Mouse (Mus musculus): ENCODE data around the gene Kat7. TPM values are rescaled to one million over a fixed set of nuclear protein-coding genes. Genes with fewer than 3 reads are reported as not detected.

Kat7 gene
- total RNA-seq, 2 experiments from 2014 or later: 70.2 to 72.0 TPM

GRCm38 (mm10) chr11:95293017-95293624, 16.9 kb downstream of the Kat7 start:
- intact Hi-C loops (cut with DNase I): no loop called here

DNA sequence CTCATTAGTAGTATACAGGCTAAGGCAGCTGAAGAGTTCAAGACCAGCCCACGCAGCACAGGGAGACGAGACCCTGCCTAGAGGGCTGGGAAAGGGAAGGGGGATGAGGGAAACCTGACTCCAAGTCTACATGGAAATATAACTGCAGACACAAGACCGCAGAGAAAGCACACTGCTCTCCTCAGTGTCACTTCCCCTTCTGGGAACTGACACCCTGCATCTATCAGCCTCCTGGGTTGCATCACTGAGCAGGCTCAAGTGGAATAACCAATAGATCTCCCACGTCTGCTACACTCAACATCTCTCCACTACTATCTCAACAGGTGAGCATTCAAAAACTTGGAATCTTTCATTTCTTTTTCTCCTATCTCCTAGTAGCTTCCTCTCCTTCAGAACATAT, 18.0 kb downstream of the Kat7 start:
- no peak for DNase-seq
- intact Hi-C loops (cut with DNase I): no loop called here

More at GRCm38 (mm10) chr11:95293017-95293624, 16.9 kb downstream of the Kat7 start:
- DNase-seq: no peak

DNA sequence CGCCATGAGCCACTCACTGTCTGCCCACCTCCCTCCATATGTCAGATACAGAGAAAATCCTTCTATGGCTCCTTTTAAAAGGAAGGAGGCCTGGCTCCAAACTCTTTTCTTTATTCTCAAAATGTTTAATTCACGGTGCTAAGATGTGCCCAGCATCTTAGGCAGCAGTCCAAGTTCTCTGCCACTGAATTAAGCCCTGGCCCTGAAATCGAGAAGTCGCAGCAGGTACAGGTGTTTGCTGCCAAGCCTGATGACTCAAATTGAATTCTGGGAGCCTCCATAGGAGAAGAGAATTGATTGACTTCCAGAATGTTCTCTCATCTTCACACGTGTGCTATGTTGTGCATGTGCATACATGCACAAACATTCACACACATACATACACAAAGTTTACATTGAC, 27.7 kb downstream of the Kat7 start:
- intact Hi-C loops (cut with DNase I): no loop called here

GRCm38 (mm10) chr11:95279061-95279659, 30.9 kb downstream of the Kat7 start:
- intact Hi-C loops (cut with DNase I): no loop called here
- no peak for DNase-seq

More for the DNA sequence above, 27.7 kb downstream of the Kat7 start:
- no peak for DNase-seq

DNA sequence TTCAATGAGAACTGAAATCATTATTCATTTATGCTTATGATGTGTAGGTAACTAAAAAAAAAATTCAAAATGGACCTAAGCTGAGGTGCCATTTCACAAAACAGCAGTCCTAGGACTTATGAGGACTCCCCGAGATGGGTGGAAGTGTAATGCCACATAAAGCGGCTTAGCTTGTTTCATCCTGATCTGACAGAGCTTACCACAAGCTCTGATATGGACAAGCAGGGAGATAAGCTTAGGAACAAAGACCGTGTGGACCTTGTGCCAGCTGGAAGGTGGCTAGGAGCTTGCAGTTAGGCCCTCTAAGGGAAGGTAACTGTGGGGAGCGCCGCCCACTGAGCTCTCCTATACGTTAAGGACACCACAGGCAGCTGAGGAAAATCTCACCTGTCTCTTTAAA, 34.0 kb downstream of the Kat7 start:
- no peak for DNase-seq
- intact Hi-C loops (cut with DNase I): no loop called here

DNA sequence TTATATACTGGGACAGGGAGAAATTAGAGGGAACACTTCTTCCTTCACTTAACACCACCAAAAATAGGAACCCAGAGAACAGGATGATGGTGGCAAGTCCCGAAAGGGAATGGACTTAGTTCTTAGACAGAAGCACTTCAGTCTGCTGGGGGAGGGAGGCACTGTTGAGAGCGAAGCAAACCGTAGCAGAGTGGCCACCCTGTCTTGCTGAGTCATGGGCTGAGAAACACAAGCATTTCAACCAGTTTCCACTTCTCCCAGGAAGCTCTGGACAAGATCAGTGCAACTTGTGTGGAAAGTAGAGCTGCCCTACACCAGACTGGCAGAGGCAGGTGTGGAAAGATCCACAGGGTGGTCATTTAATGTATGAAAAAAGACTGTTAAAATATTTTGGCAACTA, 35.4 kb downstream of the Kat7 start:
- DNase-seq: no peak
- intact Hi-C loops (cut with DNase I): no loop called here

- DNase-seq: no peak
- intact Hi-C loops (cut with DNase I): no loop called here
Observed at GRCm38 (mm10) chr11:95273661-95274060, 36.4 kb downstream of the Kat7 start.

DNA sequence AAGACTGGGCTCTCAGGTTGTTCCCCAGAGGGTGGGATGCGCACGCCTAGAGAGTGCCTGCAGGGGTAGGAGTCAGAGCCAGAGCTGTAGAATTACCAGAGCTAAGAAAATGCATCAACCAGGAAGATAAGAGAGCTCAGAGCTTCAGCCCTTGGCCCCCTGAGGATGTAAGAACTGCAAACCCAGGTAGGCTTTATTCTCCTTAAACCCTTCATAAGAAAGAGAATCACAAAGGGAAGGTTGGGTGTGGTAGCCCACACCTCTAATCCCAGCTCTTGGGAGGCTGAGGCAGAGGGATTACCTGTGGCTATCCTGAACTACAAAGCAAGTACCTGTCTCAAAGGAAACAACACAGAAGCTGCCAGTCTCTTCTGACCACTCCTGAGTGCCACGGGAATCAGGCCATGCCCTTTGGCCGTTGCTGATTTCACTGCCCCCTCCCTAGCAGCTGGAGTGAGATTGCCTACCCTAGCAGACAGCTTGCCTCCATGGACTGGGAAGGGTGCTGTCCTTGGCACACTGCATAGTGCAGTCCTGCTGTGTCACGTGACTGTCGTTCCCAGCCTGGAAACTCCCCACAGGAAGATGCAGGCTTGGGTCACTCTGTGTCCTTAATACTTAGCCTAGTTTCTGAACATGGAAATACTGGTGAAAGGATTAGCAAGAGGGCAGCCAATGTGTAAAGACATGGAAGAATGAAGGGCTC, 43.4 kb downstream of the Kat7 start:
- intact Hi-C loops (cut with DNase I): no loop called here
- DNase-seq: no peak

- intact Hi-C loops (cut with DNase I): no loop called here
- DNase-seq: no peak
Observed at GRCm38 (mm10) chr11:95264455-95265013, 45.5 kb downstream of the Kat7 start.

- intact Hi-C loops (cut with DNase I): no loop called here
Observed at GRCm38 (mm10) chr11:95263816-95264454, 46.1 kb downstream of the Kat7 start.

GRCm38 (mm10) chr11:95261178-95261751, 48.8 kb downstream of the Kat7 start, which contains the start of gene Tac4:
Tac4 (plus strand) TSS chr11:95261529.
- intact Hi-C loops (cut with DNase I): no loop called here

More at GRCm38 (mm10) chr11:95263816-95264454, 46.1 kb downstream of the Kat7 start:
- DNase-seq: no peak

GRCm38 (mm10) chr11:95259088-95259849, 50.8 kb downstream of the Kat7 start:
- intact Hi-C loops (cut with DNase I): loop anchor here (10.0 kb wide), 2 partner anchors 214 to 274 kb away; partner anchors contain the start of gene Pdk2
- peak; percentile 89 for DNase-seq

More at GRCm38 (mm10) chr11:95261178-95261751, 48.8 kb downstream of the Kat7 start, which contains the start of gene Tac4:
- DNase-seq: no peak

GRCm38 (mm10) chr11:95258490-95258889, 51.6 kb downstream of the Kat7 start:
- peak; percentile 80 for DNase-seq
- intact Hi-C loops (cut with DNase I): loop anchor here (10.0 kb wide), 2 partner anchors 214 to 274 kb away; partner anchors contain the start of gene Pdk2

- intact Hi-C loops (cut with DNase I): loop anchor here (10.0 kb wide), 2 partner anchors 213 to 273 kb away; partner anchors contain the start of gene Pdk2
- DNase-seq: no peak
Observed at GRCm38 (mm10) chr11:95257930-95258329, 52.1 kb downstream of the Kat7 start.

DNA sequence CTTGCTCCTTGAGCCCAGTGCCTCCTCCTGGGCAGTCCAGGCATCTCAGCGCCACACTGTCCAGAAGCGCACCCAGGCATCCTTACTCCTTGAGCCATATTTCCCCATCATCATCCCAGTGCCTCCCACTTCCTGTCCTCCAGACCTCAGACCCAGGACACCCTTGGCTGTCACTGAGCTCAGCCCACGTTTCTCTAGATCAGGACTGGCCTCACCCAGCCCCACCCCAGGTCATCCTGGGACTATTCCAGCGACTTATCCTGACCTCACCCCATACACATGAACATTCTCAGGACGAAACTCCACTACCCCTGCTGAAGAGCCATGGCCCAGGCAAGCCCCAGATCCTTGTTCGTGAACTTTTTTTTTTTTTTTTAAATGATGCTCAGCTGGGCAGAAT, 54.3 kb downstream of the Kat7 start:
- intact Hi-C loops (cut with DNase I): loop anchor here (10.0 kb wide), 2 partner anchors 211 to 271 kb away; partner anchors contain the start of gene Pdk2
- no peak for DNase-seq

DNA sequence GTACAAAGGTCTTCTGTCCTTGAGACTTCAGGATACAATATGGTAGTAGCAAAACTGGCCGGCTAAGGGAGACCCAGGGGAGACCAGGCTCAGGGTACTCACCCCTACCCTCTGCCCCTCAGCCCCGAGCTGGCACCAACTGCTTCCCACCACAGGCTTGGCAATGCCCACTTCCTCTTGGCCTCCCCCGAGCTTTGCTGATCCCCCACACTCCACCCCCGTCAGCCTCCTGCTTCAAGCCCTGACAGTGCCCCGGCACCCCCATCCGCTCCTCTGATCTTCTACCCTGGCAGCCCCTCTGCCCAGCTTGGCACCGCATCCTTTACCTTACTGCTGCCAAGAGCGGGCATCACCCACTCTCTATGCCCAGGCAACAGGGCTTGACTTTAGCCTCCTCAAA, 55.9 kb downstream of the Kat7 start:
- intact Hi-C loops (cut with DNase I): loop anchor here (10.0 kb wide), 2 partner anchors 209 to 269 kb away; partner anchors contain the start of gene Pdk2
- peak; percentile 83 for DNase-seq

DNA sequence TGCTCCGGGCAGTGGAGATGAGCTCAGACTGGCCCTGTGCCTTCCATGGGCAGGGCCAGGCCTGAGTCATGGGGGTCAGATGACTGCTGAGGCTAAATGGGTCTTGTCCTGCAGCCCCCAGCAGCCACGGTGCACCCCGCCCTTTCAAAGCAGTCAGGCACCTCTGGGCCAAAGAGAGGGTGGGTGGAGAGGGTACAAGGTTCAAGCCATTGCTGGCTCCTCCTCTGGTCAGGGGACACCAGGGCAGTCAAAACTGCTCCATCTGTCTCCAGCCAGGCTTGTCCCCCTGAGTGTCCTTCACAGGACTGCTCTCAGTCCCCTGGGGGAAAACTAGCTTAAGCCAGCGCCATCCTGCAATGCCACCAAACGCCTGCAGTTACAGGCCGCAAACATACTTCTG, 57.9 kb downstream of the Kat7 start:
- intact Hi-C loops (cut with DNase I): loop anchor here (10.0 kb wide), 2 partner anchors 207 to 267 kb away; partner anchors contain the start of gene Pdk2
- no peak for DNase-seq

DNA sequence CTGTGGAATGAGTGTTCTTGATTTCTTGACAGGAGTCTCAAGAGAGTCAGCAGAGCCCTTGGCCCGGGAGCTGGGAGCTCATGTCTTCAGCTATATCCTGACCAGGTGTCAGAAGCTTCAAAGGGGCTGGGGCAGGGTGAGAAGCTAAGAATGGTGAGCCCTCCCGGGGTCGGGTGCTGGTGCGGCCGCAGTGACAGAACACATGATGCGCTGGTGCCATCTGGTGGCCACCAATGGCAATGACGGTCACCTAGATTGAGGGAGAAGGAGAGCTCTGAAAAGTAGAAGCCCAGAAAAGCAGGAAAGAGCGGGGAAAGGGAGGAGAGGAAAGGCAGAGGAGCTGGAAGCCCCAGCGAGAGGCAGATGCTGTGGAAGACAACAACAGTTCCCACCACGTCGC, 58.8 kb downstream of the Kat7 start:
- peak; percentile 82 for DNase-seq
- intact Hi-C loops (cut with DNase I): loop anchor here (1.0 to 10.0 kb wide), 3 partner anchors 134 to 266 kb away; partner anchors contain the start of gene Pdk2

DNA sequence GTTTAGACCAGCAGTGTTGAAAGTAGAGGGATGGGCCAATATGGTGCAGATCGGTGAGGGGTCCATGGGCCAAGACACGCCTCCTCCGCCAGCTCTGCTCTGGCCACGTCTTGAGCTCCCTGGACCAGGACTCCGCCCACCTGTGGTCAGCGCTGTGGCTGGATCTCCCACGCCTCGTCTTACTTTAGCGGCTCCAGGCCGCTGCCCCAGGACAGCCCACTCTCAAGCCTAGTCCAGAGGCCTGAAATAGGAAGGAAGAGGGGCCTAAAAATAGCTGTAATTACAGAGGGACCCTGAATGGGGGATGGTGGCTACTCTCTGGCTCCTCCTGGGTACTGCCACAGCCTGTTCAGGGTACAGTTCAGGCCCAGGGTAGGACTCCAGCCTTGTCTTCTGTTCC, 59.9 kb downstream of the Kat7 start:
- intact Hi-C loops (cut with DNase I): loop anchor here (10.0 kb wide), 2 partner anchors 205 to 265 kb away; partner anchors contain the start of gene Pdk2
- DNase-seq: no peak
